Mouse (Mus musculus): ENCODE data around the gene Nrxn1. TPM values are rescaled to one million over a fixed set of nuclear protein-coding genes. Genes with fewer than 3 reads are reported as not detected.

The Nrxn1 gene
- polyA plus RNA-seq, 1 experiment from 2014 or later = 4.6 TPM

- Histone ChIP-seq H3K27me3 (ENCODE audit: insufficient read depth, low read length) (no peaks in the 10 kb centered on the region), H3K27ac (ENCODE audit: low read length) (no peak overlapping the region), H3K9ac (replicated peaks; ENCODE audit: low read length) (no peak overlapping the region), H3K4me3 (ENCODE audit: low read length) (no peak overlapping the region), H3K36me3 (ENCODE audit: insufficient read depth, low read length) (no peaks in the 10 kb centered on the region), H3K4me1 (ENCODE audit: insufficient read depth, low read length) (no peaks in the 10 kb centered on the region), H3K4me2 (replicated peaks; ENCODE audit: low read depth, low read length) (no peak overlapping the region), H3K9me3 (ENCODE audit: low read length) (no peaks in the 10 kb centered on the region)
- no peak for ATAC-seq (ENCODE audit: low FRiP score, low TSS enrichment)
Observed at GRCm38 (mm10) chr17:90435836-90436235, 657.0 kb downstream of the Nrxn1 start.

GRCm38 (mm10) chr17:90435371-90435770 is 657.5 kb downstream of the Nrxn1 start:
- Histone ChIP-seq H3K36me3 (ENCODE audit: insufficient read depth, low read length) (no peaks in the 10 kb centered on the region), H3K9me3 (ENCODE audit: low read length) (no peaks in the 10 kb centered on the region), H3K4me3 (ENCODE audit: low read length) (no peak overlapping the region), H3K27me3 (ENCODE audit: insufficient read depth, low read length) (no peaks in the 10 kb centered on the region), H3K9ac (replicated peaks; ENCODE audit: low read length) (no peak overlapping the region), H3K4me1 (ENCODE audit: insufficient read depth, low read length) (no peaks in the 10 kb centered on the region), H3K4me2 (replicated peaks; ENCODE audit: low read depth, low read length) (no peak overlapping the region), H3K27ac (ENCODE audit: low read length) (no peak overlapping the region)
- ATAC-seq (ENCODE audit: low FRiP score, low TSS enrichment) = no peak
- WGBS = 64% methylated on average over 2 of the region's 2 CpGs

- H3K27me3 ChIP-seq (ENCODE audit: insufficient read depth, low read length) = no peaks in the 10 kb centered on the region
- no peak overlapping the region for H3K27ac ChIP-seq (ENCODE audit: low read length)
- WGBS = 90% methylated on average over 1 of the region's 1 CpGs
- H3K9ac ChIP-seq (replicated peaks; ENCODE audit: low read length) = no peak overlapping the region
- no peak overlapping the region for H3K4me2 ChIP-seq (replicated peaks; ENCODE audit: low read depth, low read length)
- H3K4me1 ChIP-seq (ENCODE audit: insufficient read depth, low read length) = no peaks in the 10 kb centered on the region
- no peaks in the 10 kb centered on the region for H3K36me3 ChIP-seq (ENCODE audit: insufficient read depth, low read length)
- H3K9me3 ChIP-seq (ENCODE audit: low read length) = no peaks in the 10 kb centered on the region
- no peak overlapping the region for H3K4me3 ChIP-seq (ENCODE audit: low read length)
- ATAC-seq (ENCODE audit: low FRiP score, low TSS enrichment) = no peak
Observed at GRCm38 (mm10) chr17:90430211-90430610, 662.7 kb downstream of the Nrxn1 start.

DNA sequence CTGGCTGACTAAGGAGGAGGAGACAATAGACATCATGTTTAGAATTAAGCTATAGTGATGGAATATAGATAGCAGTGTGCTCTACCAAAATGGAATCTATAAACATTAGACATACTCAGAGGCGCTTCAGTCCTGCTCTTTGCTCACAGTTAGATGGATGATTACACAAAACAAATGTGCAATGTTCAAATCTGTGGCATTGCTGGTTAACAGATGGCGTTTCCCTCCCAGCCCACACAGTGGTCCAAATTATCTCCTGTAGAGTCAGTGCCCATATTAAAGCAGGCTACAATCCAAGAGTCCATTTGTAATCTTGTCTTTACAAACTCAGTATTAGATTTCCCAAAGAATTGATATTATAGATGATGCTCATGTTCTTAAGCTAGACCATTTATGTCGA is 666.9 kb downstream of the Nrxn1 start:
- Histone ChIP-seq H3K4me1 (ENCODE audit: insufficient read depth, low read length) (no peaks in the 10 kb centered on the region), H3K27ac (ENCODE audit: low read length) (no peak overlapping the region), H3K9ac (replicated peaks; ENCODE audit: low read length) (no peak overlapping the region), H3K4me2 (replicated peaks; ENCODE audit: low read depth, low read length) (no peak overlapping the region), H3K4me3 (ENCODE audit: low read length) (no peak overlapping the region), H3K27me3 (ENCODE audit: insufficient read depth, low read length) (no peaks in the 10 kb centered on the region), H3K36me3 (ENCODE audit: insufficient read depth, low read length) (no peaks in the 10 kb centered on the region), H3K9me3 (ENCODE audit: low read length) (no peaks in the 10 kb centered on the region)
- WGBS = 92% methylated on average over 3 of the region's 3 CpGs
- ATAC-seq (ENCODE audit: low FRiP score, low TSS enrichment) = no peak

GRCm38 (mm10) chr17:90422591-90422990 is 670.3 kb downstream of the Nrxn1 start:
- Histone ChIP-seq H3K4me1 (ENCODE audit: insufficient read depth, low read length) (no peaks in the 10 kb centered on the region), H3K36me3 (ENCODE audit: insufficient read depth, low read length) (no peaks in the 10 kb centered on the region), H3K4me2 (replicated peaks; ENCODE audit: low read depth, low read length) (no peak overlapping the region), H3K27ac (ENCODE audit: low read length) (no peak overlapping the region), H3K4me3 (ENCODE audit: low read length) (no peak overlapping the region), H3K27me3 (ENCODE audit: insufficient read depth, low read length) (no peaks in the 10 kb centered on the region), H3K9me3 (ENCODE audit: low read length) (no peaks in the 10 kb centered on the region), H3K9ac (replicated peaks; ENCODE audit: low read length) (no peak overlapping the region)
- ATAC-seq (ENCODE audit: low FRiP score, low TSS enrichment) = no peak
- 89% methylated on average over 3 of the region's 3 CpGs for WGBS

GRCm38 (mm10) chr17:90420757-90421156 is 672.1 kb downstream of the Nrxn1 start:
- Histone ChIP-seq H3K27ac (ENCODE audit: low read length) (no peak overlapping the region), H3K4me1 (ENCODE audit: insufficient read depth, low read length) (no peaks in the 10 kb centered on the region), H3K9ac (replicated peaks; ENCODE audit: low read length) (no peak overlapping the region), H3K4me3 (ENCODE audit: low read length) (no peak overlapping the region), H3K9me3 (ENCODE audit: low read length) (no peaks in the 10 kb centered on the region), H3K36me3 (ENCODE audit: insufficient read depth, low read length) (no peaks in the 10 kb centered on the region), H3K27me3 (ENCODE audit: insufficient read depth, low read length) (no peaks in the 10 kb centered on the region), H3K4me2 (replicated peaks; ENCODE audit: low read depth, low read length) (no peak overlapping the region)
- 93% methylated on average over 2 of the region's 2 CpGs for WGBS
- no peak for ATAC-seq (ENCODE audit: low FRiP score, low TSS enrichment)

- ATAC-seq (ENCODE audit: low FRiP score, low TSS enrichment) = no peak
- H3K9ac ChIP-seq (replicated peaks; ENCODE audit: low read length) = no peak overlapping the region
- 88% methylated on average over 1 of the region's 1 CpGs for WGBS
- no peaks in the 10 kb centered on the region for H3K27me3 ChIP-seq (ENCODE audit: insufficient read depth, low read length)
- no peaks in the 10 kb centered on the region for H3K36me3 ChIP-seq (ENCODE audit: insufficient read depth, low read length)
- H3K4me1 ChIP-seq (ENCODE audit: insufficient read depth, low read length) = no peaks in the 10 kb centered on the region
- no peak overlapping the region for H3K4me2 ChIP-seq (replicated peaks; ENCODE audit: low read depth, low read length)
- H3K27ac ChIP-seq (ENCODE audit: low read length) = no peak overlapping the region
- H3K4me3 ChIP-seq (ENCODE audit: low read length) = no peak overlapping the region
- H3K9me3 ChIP-seq (ENCODE audit: low read length) = no peaks in the 10 kb centered on the region
Observed at GRCm38 (mm10) chr17:90419615-90420014, 673.3 kb downstream of the Nrxn1 start.

GRCm38 (mm10) chr17:90396357-90396756 is 696.5 kb downstream of the Nrxn1 start:
- no peak for ATAC-seq (ENCODE audit: low FRiP score, low TSS enrichment)
- Histone ChIP-seq H3K4me3 (ENCODE audit: low read length) (no peak overlapping the region), H3K9ac (replicated peaks; ENCODE audit: low read length) (no peak overlapping the region), H3K27ac (ENCODE audit: low read length) (no peak overlapping the region), H3K4me2 (replicated peaks; ENCODE audit: low read depth, low read length) (no peak overlapping the region), H3K36me3 (ENCODE audit: insufficient read depth, low read length) (no peaks in the 10 kb centered on the region), H3K4me1 (ENCODE audit: insufficient read depth, low read length) (no peaks in the 10 kb centered on the region), H3K9me3 (ENCODE audit: low read length) (no peaks in the 10 kb centered on the region), H3K27me3 (ENCODE audit: insufficient read depth, low read length) (no peaks in the 10 kb centered on the region)

DNA sequence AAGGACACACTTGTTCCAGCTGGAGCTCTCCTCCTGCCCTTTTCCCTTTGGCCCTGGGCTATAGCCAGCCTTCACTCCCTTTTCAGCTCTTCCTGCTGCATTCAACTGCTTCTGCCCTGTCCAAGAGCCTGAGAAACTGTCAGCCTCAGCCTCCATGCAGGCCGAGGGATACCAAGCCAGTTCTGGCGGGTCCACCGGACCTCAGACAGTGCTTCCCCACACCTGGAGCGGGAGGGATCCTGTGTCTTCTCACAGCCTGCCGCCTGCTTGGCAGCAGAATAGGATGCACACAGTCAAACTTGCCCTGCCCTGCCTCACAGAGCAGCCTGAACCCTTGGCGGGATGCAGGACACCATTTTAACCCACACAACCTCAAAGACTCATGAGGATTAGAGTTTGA is 698.3 kb downstream of the Nrxn1 start:
- WGBS = 87% methylated on average over 6 of the region's 6 CpGs

GRCm38 (mm10) chr17:90392751-90393150 is 700.1 kb downstream of the Nrxn1 start:
- Histone ChIP-seq H3K27ac (ENCODE audit: low read length) (no peak overlapping the region), H3K27me3 (ENCODE audit: insufficient read depth, low read length) (no peaks in the 10 kb centered on the region), H3K9me3 (ENCODE audit: low read length) (no peaks in the 10 kb centered on the region), H3K4me1 (ENCODE audit: insufficient read depth, low read length) (no peaks in the 10 kb centered on the region), H3K9ac (replicated peaks; ENCODE audit: low read length) (no peak overlapping the region), H3K36me3 (ENCODE audit: insufficient read depth, low read length) (no peaks in the 10 kb centered on the region), H3K4me3 (ENCODE audit: low read length) (no peak overlapping the region), H3K4me2 (replicated peaks; ENCODE audit: low read depth, low read length) (no peak overlapping the region)
- WGBS = 93% methylated on average over 1 of the region's 1 CpGs
- no peak for ATAC-seq (ENCODE audit: low FRiP score, low TSS enrichment)

More for the DNA sequence above, 698.3 kb downstream of the Nrxn1 start:
- ATAC-seq (ENCODE audit: low FRiP score, low TSS enrichment) = no peak
- Histone ChIP-seq H3K4me2 (replicated peaks; ENCODE audit: low read depth, low read length) (no peak overlapping the region), H3K36me3 (ENCODE audit: insufficient read depth, low read length) (no peaks in the 10 kb centered on the region), H3K9me3 (ENCODE audit: low read length) (no peaks in the 10 kb centered on the region), H3K4me1 (ENCODE audit: insufficient read depth, low read length) (no peaks in the 10 kb centered on the region), H3K27me3 (ENCODE audit: insufficient read depth, low read length) (no peaks in the 10 kb centered on the region), H3K27ac (ENCODE audit: low read length) (no peak overlapping the region), H3K9ac (replicated peaks; ENCODE audit: low read length) (no peak overlapping the region), H3K4me3 (ENCODE audit: low read length) (no peak overlapping the region)
